Mouse (Mus musculus) right cerebral cortex, postnatal 10 days (tissue): Measurements from ENCODE around the gene Sorbs1.

Experiments
- DNase-seq, 2 experiments: peaks; one replicate each; pipeline ENCODE4 v3.0.0; 2021; ENCODE audit warnings: low spot score in 2 of 2

Sorbs1 gene

GRCm38 (mm10) chr19:40512500-40513421, 818 bp downstream of the Sorbs1 start:
- DNase-seq, result peak; percentile 63

DNA sequence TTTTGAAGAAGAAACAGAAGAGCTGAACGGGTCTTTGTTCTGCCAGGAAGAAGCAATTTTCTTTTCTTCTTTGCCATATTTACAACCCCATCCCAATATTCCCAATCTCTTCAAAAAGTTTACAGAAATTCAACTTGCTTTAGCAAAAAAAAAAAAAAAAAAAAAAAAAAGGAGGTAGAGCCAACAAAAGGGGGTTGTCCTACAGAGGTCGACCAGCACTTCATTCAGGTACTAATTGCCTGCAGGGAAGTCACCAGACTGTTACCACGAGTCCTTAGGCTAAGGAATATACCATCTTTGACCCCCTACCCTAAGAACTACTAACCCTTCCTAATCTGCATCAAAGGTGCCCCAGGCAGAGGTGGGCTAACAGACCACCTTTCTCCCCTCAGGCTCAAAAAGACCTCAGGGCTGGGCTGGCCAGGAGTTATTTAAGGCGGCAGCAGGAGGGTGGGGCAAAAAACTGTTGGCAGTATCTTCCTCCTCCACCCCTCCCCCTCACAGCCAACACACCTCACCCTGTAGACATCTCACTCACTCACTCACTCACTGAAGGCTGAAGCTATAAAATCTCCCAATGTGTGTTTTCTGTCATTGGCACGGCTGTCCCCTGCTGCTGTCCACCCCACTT, 1.8 kb downstream of the Sorbs1 start:
- DNase-seq, result peak in 1 of 2 experiments; percentile 55

- DNase-seq, result no peak
Observed at GRCm38 (mm10) chr19:40511100-40511439, 2.5 kb downstream of the Sorbs1 start.

DNA sequence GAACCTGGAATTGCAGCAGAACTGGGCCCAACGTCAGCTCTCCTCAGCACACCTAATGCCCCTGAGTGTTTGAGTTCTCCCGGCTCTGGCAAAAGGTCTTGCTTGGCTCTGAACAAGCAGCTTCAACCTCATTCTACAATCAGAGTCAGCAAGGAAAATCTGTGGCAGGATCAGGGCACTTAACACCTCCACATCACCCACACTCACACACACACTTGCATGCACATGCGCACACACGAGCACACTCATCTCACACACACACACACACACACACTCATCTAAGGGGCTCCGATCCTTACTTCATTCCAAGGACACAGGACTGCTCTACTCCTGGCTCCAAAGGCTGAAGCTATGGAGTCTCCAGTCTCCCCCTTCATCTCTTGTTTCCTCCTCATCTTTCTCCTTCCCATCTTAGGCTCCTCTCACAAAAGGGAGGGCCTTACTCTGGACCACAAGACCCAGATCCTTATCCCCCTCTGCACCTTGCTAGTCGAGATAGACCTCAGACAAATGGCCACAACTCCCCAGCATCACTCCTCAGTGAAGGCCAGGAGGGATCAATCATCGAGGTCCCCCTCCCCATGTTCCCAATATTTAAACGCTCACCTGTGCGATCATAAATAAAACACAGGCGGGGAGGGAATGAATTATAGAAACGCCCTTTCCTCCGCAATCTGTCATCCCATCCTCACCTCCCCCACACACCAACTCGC, 3.0 kb downstream of the Sorbs1 start:
- DNase-seq, result peak; percentile 47 to 51

GRCm38 (mm10) chr19:40509274-40509673, 4.3 kb downstream of the Sorbs1 start:
- DNase-seq, result no peak

DNA sequence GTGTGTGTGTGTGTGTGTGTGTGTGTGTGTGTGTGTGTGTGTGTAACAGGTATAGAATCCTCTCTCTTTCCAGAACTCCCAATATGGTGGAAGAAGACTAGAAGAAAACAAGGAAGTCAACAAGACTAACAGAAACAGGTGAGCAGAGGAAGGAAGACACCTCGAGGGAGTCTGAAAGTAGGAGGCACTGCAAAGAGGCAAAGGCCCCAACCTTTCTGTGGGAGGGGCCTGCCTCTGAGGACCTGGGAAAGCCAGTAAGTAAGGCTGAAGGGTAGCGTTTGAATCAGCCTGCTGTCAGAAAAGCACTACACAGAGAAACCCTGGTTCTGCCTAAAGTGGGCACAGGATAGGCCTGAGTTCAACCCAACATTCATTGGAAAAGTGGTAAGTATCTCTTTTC, 4.7 kb downstream of the Sorbs1 start:
- DNase-seq, result no peak

- DNase-seq, result no peak
Observed at GRCm38 (mm10) chr19:40506965-40507364, 6.6 kb downstream of the Sorbs1 start.

DNA sequence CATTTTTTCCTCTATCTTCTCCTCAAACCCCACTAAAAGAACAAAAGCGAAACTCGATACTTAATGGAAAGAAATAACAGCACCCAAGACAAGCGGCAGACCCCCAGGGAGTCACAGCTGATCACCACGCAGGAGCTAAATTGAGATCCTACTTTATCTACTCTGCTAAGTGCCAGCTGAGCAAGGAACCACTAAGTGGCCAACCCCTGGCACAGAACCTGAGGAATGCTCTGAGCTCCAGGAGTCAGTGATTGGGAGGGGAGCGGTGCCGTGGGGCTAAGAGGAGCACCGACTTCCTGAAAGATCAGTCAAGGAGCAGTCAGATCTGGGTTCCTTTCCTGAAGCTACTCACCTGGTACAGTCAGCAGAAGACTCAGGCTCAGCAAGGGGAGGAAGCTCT, 9.2 kb downstream of the Sorbs1 start:
- no peak for DNase-seq

GRCm38 (mm10) chr19:40499940-40500737, 13.4 kb downstream of the Sorbs1 start:
- DNase-seq, result no peak

DNA sequence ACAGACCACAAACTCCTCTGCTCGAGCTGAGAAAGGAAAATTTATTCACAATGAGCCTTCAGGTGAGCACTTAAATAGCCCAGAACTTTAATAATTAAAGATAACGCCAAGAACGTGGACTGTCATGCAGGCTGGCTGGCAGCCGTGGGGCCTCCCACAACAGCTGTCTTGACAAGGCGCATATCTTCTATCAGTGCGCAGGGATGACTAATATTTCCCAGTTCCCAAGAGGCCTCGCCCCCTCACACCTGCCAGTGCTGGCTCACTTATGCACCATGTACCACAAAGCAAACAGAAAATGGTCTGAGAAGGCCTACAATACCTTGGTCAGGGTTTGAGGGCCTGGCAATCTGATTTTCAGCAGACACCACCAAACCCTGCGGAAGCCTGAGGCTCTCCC, 14.4 kb downstream of the Sorbs1 start:
- DNase-seq, result no peak

GRCm38 (mm10) chr19:40498162-40498725, 15.3 kb downstream of the Sorbs1 start:
- DNase-seq, result no peak

- no peak for DNase-seq
Observed at GRCm38 (mm10) chr19:40496509-40497267, 16.9 kb downstream of the Sorbs1 start.

GRCm38 (mm10) chr19:40496071-40496470, 17.5 kb downstream of the Sorbs1 start:
- no peak for DNase-seq

DNA sequence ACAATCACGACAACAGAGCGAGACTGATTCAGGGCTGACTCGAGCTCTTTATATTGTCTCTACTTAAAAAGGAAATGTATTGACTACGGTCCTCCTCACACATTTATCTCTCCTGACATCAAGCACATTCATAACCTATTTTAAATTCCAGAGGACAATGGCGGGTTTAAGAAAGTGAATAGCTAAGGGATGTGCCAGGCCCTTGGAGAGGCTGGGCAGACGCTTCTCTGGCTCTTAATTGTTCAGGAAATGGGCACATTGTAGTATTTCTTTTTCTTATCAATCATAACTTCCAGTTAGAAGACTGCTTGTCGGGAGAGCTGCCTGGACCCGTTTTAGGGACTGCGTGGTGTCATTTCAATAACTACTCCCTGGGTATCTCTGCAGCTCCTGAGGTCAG, 20.7 kb downstream of the Sorbs1 start:
- no peak for DNase-seq

DNA sequence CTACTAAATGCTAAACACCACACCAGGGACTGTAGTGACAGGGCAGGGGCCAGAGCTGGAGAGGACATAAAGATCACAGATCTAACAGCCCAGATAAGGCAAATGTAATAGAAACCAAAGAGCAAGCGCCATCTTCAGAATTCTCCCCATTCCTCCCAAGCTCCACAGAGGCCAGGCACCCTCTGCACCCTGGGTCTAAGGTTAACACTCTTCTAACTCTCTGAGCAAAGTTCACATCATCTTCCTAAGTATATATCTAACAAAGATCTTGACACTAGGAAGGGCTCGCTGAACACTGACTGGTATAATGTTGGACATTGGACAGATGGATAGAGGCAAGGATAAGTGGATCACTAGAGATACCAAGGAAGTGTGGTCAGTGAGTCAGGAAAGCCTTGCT, 22.1 kb downstream of the Sorbs1 start:
- no peak for DNase-seq

DNA sequence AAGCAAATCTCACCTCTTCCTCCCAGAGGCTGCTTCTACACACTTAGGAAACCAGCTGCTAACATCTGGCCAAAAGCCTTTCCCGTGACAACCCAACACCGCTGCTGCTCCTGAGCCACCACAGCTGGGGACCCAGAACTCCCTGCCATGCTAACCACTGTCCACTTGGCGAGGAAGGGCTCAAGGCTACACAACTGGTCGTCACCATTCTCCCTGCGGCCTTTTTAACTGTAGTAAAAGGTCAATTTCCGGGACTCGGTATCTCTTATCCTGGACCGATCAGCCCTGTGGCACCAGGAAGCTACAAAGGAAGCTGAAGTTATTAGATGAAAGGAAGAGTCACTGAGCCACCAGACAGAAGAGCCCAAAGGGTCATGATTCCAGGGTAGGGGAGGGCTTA, 22.8 kb downstream of the Sorbs1 start:
- DNase-seq, result no peak

DNA sequence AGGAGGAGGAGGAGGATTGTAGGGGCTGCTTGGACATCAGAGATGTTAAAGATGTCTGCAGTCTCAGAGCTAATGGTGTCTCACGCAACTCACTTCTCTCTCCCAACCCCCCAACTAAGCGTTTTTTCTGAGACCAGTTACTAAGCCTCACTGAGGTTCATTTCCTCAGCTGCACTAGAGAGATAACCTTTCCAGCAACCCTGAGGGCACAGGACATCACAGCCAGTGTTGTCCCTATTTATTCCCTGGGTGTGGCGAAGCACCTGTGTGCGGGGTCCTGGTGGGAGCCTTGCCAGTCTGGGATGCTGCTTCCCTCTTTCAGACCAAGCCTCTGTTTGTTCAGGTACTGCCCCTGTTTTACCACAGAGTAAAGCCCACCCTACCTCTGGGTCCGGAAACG, 23.9 kb downstream of the Sorbs1 start:
- DNase-seq, result no peak

- DNase-seq, result no peak
Observed at GRCm38 (mm10) chr19:40488853-40489454, 24.6 kb downstream of the Sorbs1 start.

DNA sequence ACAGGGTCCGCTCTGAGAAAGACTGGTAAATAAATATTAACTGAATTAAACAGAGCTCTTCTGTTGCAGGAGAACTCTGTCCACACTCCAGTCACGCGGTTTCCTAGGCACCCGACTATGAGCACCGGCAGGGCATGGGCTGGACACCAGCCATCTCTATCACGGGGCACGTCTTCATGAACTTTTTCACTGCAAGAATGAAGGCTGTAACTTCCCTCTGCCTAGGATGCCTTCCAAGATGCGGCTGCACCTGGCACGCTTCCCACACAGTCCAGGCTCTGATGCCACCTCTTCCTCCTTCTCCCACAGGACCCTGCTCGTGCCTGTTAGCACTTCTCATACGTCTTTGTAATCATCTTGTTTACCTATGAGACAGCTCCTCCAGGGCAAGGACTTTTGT, 26.0 kb downstream of the Sorbs1 start:
- peak; percentile 55 to 59 for DNase-seq

DNA sequence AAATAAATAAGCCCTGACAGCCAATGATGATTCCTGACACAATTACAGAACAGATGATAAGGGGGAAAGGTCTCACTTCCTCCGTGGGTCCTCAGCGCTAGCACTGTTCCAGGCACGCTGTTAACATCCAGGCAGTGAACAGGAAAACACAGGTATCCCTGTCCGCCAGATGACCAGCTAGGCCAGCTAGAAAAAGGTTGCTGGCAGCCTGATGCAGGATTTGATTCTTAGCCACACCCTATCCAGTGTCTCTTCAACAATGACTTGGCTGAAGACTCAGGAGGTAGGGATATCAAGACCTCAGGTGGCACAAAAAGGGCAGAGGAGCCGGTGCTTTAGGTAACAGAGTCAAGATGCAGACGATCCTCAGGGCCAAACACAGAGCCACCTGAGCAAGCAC, 32.5 kb downstream of the Sorbs1 start:
- no peak for DNase-seq
